Mouse (Mus musculus) heart, postnatal 25 days (tissue): Measurements from ENCODE around the gene Mns1. TPM values are rescaled to one million over a fixed set of nuclear protein-coding genes. Genes with fewer than 3 reads are reported as not detected.

Experiments
- DNase-seq: peaks from one replicate; pipeline ENCODE4 v3.0.0; 2022; ENCODE audit warnings: low spot score
- intact Hi-C: fragments of 180-260 bp; cut with DNase I; formaldehyde crosslinking; loops from one replicate; pipeline ENCODE4 v1.15.1; 2025
- microRNA-seq: library from miRNA; unstranded; fragments of <30 nt; microRNA quantifications from one replicate; pipeline ENCODE4 v1.2.0, GENCODE M21; 2022
- total RNA-seq, 2 experiments: library from RNA; stranded (reverse); gene quantifications; 2 replicates each; pipeline ENCODE4 v1.2.3; 2021

Mns1 gene
- total RNA-seq, 2 experiments from 2014 or later = 0.11 to 0.13 TPM

- intact Hi-C loops = no loop called here
- DNase-seq = no peak
These were observed 27.0 kb downstream of the Mns1 start for GRCm38 (mm10) chr9:72464806-72465205.

- intact Hi-C loops = no loop called here
- DNase-seq = no peak
These were observed 28.0 kb downstream of the Mns1 start for GRCm38 (mm10) chr9:72465754-72466181.

DNA sequence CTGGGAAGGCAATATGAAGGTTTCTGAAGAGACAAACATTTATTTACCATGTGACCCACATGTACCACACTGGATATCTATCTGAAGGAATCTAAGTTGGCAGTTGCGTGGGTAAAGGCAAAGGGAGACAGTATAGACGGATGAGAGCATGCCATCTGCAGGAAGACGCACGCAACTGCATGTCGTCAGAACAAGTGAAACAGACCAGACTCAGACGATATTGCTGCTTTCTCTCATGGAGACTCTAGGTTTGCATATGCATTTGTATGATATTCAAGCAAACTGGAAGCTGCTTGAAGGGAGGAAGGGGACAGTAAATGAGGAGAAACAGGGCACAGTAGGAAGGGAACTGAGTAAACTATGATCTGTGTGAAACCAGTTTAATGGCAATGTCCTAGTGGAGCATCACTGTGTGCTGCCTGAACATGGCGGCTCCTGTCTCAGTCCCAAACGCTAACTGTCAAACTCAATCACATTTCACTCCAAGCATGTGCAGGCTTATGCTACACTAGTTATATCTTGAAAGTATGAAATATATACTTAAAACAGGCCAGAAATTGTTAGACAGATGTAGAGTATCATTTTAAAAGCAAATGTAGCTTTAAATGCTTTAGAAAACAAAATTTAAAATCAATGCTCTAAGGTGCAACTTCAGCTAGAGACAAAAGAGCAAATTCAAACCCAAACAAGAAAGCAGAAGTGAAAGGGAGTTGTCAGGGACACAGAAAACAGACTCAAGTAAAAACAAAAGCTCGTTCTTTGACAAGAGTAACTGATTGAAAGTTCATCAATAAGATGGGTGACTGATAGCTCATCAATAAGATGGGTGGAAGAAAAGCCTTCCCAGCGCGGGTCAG, 30.0 kb downstream of the Mns1 start:
- no peak for DNase-seq
- intact Hi-C loops = no loop called here

GRCm38 (mm10) chr9:72468616-72469015, 30.8 kb downstream of the Mns1 start:
- intact Hi-C loops = no loop called here
- no peak for DNase-seq

- DNase-seq = no peak
- intact Hi-C loops = no loop called here
These were observed 32.0 kb downstream of the Mns1 start for GRCm38 (mm10) chr9:72469851-72470250.

DNA sequence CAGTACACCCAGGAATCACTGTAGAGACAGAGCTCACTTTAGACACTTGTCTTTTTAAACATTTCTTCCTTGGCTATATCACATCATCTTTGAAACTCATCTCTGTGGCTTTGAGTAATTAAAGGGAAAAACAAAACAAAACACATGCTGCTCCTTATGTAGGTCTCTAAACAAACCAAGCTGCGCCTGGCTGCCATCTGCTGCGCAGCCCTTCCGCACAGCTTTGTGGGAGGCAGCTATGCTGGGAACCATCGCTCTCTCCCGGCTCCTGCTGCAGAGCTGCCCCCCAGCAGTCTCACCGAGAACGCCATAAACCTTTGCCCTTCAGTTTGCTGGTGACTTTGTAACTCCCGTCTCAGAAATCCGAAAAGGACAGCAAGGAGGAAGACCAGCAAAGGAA, 37.7 kb downstream of the Mns1 start:
- DNase-seq = no peak
- intact Hi-C loops = no loop called here

- DNase-seq = no peak
- intact Hi-C loops = no loop called here
These were observed 39.5 kb downstream of the Mns1 start for GRCm38 (mm10) chr9:72477306-72477705.

DNA sequence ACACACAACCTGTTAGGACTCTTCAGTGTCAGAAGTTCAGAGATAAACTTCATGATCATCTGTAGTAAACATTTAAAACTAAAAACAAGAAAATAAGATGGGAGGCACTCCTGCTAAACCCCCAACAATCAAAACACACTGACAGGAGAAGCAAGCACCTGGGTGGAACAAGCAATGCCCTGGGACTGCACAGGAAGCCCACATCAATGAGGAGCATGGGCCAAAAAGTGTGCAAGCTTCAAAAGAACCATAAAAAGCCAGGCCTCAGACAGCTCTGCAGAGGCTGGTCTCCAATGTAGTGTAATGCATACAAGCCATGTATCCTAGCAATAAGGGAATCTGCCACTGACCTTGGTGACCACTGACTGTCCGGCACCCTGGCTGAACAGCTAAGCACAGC, 41.5 kb downstream of the Mns1 start:
- DNase-seq = no peak
- intact Hi-C loops = no loop called here

GRCm38 (mm10) chr9:72488523-72488922, 50.7 kb downstream of the Mns1 start:
- intact Hi-C loops = no loop called here
- DNase-seq = no peak

DNA sequence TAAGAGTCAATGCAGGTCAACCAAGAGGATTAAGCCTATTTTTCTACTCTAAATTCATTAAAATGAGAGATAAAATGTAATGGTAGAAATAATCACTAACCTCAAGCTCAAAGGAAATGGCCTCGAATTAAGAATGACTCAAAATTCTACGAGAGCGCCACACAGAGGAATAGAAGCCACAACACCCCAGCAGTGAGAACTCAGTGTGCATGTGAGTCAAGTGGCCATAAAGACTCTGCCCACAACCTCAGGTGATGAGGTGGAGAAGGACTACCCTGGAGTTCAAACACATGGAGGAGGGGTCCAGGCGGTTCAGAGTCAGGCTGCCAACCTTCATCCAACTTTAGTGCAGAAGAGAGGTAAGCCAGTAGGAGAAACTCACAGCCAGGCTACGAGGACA, 51.3 kb downstream of the Mns1 start:
- intact Hi-C loops = no loop called here
- DNase-seq = no peak

DNA sequence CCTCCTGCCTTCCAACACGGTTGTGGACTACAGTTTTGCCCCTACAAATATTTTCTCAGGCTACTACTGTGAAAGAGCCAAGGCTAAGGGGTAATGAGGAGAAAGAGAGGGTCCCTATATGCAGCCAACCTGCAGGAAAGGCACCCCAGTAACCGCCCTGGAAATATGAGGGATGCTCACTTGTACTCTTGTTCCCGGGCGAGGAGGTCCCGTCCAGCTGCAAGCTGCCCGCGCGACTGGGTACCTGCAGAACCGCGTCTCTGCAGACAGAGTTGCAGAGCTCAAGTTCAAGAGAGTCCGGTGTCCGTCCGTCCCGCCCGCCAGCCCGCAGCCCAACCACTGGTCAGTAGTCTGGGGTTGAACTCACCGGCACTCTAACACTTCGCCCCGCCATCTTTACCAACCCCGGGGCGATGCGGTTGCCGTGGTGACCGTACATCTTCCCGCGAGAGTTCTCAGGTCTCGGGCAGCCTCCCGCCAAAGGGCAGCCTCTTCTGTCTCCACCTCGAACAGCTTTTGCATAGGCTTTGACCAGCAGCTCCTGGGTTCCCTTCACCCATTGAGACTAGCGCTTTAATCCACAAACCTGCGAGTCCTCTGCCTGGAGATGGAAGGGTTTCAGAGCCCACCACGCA, 53.9 kb downstream of the Mns1 start:
- intact Hi-C loops = no loop called here
- peak; percentile 81 for DNase-seq

DNA sequence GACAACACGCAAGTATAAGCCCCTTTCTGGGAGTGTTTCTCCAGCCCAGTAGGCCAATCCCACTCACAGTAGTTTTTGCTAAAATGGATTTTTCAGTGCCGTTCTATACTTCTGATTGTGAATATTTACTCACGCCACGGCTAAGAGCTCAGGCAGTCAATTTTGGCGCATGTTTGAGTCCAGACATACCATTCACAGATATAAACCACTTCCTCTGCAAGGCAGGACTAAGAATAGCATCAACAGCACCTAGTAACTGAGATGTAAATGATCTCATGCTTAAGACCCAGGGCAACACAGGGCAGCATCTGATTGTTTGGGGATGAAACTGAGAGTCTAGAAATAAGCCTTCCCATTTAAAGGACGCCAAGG, 54.4 kb downstream of the Mns1 start, which contains the start of gene Tex9:
Gene Tex9 (minus strand): TSS at position 19 of the 372 bp plus-strand sequence.
- DNase-seq = no peak
- intact Hi-C loops = no loop called here

GRCm38 (mm10) chr9:72493465-72493864, 55.7 kb downstream of the Mns1 start:
- no peak for DNase-seq
- intact Hi-C loops = no loop called here

DNA sequence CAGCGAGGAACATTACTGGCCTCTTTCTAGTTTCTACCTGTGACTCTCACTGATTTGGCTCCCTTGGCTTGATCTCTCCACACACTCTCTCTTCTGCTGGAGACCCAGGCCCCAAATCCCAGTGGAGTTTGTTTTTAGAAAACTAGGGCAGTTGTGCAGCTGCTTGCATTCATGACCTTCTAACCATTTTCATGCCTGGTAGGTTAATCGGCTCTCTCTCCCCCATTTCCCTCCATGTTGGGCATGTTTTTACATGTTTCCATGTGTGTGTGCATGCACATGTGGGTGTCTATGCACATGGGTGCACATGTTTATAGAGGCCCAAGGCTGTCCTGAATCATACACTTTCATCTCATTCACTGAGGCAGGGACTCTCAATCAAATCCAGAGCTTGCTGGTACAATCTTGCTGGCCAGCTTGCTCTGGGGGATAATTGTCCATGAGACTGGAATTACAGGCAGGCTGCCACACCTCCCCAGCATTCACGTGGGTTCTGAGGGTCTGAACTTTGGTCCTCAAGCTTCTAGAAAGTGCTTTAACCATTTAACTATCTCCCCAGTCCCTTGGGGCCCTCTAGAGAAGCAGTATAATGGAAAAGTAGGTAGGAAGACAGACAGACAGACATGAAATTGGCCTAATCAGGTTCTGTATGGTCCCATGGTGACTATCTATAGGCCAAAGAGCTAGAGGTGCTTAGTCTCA, 56.3 kb downstream of the Mns1 start:
- DNase-seq = no peak
- intact Hi-C loops = no loop called here

DNA sequence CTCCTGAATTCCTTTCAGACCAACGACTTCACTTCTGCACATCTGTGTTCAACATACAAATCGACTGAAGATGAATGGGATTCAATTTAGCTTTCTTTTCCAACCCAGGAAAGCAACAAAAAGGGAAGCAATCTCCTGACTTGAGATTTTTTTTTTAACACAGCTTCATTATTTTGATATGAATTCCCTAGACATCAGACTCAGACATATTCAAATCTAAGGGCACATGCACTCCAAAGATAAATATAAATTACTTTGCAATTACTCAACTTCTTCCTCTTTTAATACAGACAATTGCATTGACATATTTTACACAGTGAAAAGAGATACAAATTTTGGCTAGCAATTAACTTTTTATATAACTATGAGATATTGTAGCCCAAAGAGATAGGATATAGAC, 58.9 kb downstream of the Mns1 start:
- intact Hi-C loops = no loop called here
- no peak for DNase-seq

GRCm38 (mm10) chr9:72497171-72497570, 59.4 kb downstream of the Mns1 start:
- intact Hi-C loops = no loop called here
- no peak for DNase-seq

Small RNA genes lying within 50 kb of the gene (microRNA-seq; reads per million reads assigned to microRNA genes)
- gene Gm28010 = not detected

Other genes starting within 250 kb of the Mns1 start
- 10 to 100 TPM; 17.9 to 20.8 TPM for gene Zfp280d, start 163.2 kb upstream of the Mns1 start, total RNA-seq
- gene Tex9, start 54.2 kb downstream of the Mns1 start, total RNA-seq = 1 to 10 TPM; 1.6 to 2.6 TPM
- 10 to 100 TPM in 1 of 2 experiments, 1 to 10 TPM in 1; 8.7 to 10.3 TPM for gene Rfx7, start 94.2 kb downstream of the Mns1 start, total RNA-seq
- gene Nedd4, start 224.3 kb downstream of the Mns1 start, total RNA-seq = 100 to 1,000 TPM; 337 to 377 TPM